Mouse (Mus musculus) neutrophil, adult 83 days (primary cell): ENCODE measurements around the gene Sec62. TPM values are rescaled to one million over a fixed set of nuclear protein-coding genes. Genes with fewer than 3 reads are reported as not detected.

Experiments
- total RNA-seq, 2 experiments: library from RNA; stranded (reverse); gene quantifications; one replicate each; pipeline ENCODE4 v1.2.4; 2023

Sec62 gene
- 10 to 100 TPM; 46.8 to 48.6 TPM for total RNA-seq

DNA sequence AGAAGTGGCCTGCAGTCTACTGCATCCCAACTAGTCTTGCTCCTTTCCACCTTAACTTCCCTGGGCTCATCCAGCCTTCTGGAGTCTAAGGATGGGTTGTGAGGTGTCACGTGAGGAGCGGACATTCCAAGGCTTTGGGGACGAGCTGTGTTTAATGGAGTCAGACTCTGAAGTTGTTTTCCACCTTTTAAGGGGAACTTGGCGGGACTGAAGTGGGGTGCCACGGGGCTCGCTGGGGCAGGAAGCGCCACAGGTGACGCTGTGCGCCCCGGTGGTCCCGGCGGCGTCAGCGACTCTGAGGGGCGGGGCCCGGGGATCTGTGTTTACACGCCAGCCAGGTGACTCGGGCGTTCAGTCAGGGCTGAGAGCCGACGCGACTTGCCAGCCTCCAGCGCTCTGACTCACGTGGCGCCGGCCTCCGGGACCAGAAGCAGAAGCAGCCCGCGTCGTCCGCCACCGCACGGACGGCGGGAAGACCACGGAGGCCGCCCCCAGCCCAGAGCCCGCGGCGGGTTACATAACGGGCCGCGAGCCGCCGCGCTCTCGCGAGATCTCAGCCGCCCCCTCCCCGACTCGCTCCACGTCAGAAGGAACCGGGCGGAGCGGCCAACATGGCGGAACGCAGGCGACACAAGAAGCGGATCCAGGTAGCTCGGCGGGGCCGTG, at the start of gene Sec62:
Gene Sec62 (plus strand): TSS at position 139 of the 666 bp plus-strand sequence.

DNA sequence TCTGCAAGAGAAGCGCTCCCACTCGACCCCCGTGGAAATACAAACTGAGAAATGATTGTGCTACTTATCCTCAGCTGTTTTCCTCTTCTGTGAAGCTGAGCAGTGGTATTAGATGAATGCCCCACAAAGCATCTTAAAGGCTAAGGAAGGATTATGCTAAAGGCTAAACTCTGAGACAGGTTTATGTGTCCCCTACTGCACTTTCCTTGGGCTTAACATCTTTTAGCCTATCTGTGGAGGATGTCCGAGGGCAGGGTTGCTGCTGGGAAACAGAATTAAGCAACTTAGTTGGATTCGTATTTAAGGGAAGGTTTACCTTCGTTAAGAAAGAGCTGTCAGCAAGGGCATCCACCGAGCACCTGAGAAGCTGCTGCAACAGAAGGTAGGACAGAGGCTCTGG, 46.7 kb upstream of the Sec62 start, which contains the start of gene Samd7:
Gene Samd7 (plus strand): TSS at position 288 of the 400 bp plus-strand sequence.

DNA sequence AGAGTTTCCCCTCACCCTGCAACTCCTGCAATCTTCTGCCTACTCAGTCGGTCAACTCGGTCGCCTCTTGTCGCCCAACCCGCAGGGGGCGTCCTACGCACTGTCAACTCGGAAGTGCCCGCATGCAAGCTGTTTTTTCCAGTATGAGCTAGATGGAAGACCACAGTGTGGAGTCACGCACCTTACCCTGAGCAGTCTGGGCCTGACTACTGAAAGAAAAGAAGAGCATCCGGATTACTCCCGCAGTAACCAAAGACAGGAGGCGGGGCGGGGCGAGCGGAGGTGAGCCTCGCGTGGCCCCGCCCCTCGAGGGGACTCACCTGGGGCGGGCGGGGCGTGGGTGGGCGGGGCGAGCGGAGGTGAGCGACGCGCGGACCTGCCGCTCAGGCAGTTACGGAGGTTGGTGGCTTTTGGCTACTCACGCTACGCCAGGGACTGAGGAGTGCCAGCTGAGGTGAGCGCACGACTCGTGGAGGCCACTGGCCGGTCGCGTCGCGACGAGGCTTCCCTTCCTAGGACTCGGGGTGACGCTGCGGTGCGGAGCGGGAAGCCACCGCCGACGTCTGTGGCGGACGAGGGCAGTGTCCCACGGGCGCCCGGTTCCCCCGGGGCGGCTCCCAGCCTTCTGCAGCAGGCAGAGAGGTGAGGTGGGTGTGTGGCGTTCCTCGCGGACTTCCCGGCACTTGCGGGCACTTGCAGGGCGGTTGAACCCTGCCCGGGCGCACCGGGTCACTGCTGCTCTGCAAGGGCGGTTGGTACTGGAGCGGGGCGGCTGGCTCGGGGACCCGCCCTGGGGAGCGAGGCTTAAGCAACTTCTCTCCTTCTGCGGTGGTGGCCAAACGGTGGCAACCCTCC, 63.2 kb downstream of the Sec62 start, which contains the start of gene Gpr160:
Gene Gpr160 (plus strand): TSS at position 347 of the 855 bp plus-strand sequence.

Other genes with a start within 250 kb of the Sec62 start
- gene Mecom, start 244.9 kb upstream of the Sec62 start, total RNA-seq = under 1 TPM in 1 of 2 experiments, not detected in 1; 0.15 TPM
- not detected for gene Actrt3, start 192.9 kb upstream of the Sec62 start, total RNA-seq
- 10 to 100 TPM; 27.9 to 29.7 TPM for gene Mynn, start 190.8 kb upstream of the Sec62 start, total RNA-seq
- not detected for gene Lrriq4, start 148.4 kb upstream of the Sec62 start, total RNA-seq
- not detected for gene Lrrc34, start 145.0 kb upstream of the Sec62 start, total RNA-seq
- gene Lrrc31, start 93.0 kb upstream of the Sec62 start, total RNA-seq = not detected
- not detected for gene Samd7, start 46.6 kb upstream of the Sec62 start, total RNA-seq
- gene Gpr160, start 63.1 kb downstream of the Sec62 start, total RNA-seq = 10 to 100 TPM; 26.0 to 30.0 TPM
- 10 to 100 TPM; 32.1 to 34.0 TPM for gene Phc3, start 176.5 kb downstream of the Sec62 start, total RNA-seq
- gene Prkci, start 202.9 kb downstream of the Sec62 start, total RNA-seq = 10 to 100 TPM; 14.7 to 16.7 TPM